Mouse (Mus musculus): ENCODE results near the gene Memo1. TPM values are rescaled to one million over a fixed set of nuclear protein-coding genes. Genes with fewer than 3 reads are reported as not detected.

Memo1 gene
- total RNA-seq, 2 experiments from 2014 or later: 102 to 113 TPM

DNA sequence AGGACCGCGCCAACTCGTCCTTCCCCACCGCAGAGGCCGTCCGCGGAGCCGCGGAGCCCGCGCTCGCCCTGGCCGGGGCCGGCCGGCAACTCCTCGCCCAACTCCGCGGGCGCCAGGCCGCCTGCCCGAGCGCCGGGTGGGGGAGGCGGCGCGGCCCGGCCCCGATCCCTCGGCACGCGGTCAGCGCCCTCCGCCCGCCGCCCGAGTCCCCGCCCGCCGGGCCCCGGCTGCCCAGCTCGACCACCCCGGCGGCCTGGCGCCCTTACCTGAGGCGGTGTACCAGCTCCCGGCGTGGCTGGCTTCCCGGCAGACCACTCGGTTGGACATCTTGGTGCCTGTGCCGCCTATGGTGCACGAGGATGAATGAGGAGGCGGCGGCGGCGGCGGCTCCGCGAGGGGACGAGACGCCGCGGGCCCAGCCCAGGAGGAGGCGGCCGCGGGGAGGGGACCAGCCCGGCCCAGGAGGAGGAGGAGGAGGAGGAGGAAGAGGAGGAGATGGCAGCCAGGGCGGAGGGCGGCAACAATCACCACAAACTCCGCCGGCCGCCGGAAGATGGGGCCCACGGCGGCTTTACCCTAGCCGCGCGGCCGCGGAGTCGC lies 795 bp downstream of the Memo1 start:
- DNase-seq: peak; percentile 92 to 94

DNA sequence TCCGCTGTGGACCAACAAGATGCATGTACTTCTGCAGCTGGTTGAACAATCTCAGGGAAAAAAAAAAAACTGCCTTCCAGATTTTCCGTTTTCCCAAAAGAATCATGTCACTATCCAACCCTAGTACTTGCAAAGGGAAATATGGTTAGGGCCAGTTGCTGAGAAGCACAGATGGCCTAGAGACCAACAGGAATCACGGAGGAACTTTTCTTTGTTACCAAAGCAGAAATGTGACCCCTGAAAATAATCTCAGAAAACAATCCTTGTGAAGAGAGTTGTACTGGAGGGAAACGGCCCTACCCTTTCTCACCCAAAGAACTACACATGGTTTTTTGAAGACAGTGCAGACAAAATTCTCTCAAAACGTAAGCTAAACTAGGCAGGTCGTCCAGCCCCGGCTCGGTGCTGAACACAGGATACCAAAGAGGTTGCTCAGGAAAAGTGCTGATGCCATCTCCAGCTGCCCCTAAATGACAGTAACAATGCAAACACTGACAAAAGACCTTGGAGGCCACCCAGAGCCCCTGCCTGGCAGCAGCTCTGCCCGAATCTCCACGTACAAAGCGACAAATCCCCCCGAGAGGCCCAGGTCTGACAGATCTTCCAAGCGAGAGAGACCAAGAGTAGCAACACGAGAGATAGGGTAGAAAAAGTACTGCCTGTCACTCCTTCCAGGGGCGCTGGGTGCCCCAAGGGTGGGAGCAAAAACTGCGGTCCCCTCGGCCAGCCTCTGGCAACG lies 1.5 kb downstream of the Memo1 start:
- DNase-seq: peak in 1 of 2 experiments; percentile 37

DNA sequence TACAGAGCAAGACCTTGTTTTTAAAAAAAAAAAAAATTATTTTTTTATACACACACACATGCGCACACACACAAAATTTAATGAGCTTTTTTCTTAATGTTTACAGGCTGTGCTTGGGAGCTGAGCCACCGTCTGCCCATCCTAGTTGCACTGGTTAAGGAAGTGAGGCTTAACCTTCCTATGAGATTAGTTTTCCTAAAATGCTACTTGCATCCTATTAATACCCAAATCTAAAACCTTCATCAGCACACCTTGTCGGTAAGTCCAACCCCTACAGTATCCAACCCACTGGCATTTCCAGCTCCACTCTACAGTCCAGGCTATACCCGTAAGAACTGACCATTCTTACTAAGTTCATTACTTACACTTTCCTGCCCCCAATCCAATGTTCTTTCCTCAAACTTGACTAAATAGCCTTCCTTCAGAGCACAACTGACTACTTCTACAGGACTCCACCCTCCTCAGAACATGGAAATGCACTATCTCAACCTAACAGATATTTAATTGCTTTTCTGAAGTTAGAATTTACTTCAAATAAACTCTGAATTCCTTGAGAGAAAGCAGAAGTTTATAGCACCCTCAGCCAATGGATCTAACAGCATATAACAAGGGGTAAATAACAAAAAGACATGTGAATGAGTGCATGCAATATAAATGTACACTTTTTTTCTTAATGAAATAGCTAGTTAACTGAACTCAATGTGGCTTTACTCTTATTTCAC lies 3.5 kb downstream of the Memo1 start:
- DNase-seq: no peak

DNA sequence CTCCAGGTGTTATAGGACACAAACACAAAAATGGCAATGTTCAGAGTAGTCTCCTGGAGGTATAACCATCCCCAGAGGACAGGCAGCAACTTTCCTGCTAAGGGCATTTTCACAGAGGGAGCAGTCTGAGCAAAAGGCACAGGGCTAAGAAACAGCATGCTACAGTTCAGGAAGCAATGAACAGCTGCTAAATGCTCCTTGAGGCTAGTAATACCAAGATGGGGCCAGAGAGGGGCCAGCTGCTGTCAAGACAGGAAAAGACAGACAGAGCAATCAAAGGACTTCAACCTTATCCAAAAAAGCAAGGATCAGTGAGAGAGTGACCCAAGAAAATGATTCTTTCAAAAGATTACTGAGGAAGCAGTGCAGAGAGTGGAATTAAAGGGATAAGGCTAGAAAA lies 4.5 kb downstream of the Memo1 start:
- no peak for DNase-seq

DNA sequence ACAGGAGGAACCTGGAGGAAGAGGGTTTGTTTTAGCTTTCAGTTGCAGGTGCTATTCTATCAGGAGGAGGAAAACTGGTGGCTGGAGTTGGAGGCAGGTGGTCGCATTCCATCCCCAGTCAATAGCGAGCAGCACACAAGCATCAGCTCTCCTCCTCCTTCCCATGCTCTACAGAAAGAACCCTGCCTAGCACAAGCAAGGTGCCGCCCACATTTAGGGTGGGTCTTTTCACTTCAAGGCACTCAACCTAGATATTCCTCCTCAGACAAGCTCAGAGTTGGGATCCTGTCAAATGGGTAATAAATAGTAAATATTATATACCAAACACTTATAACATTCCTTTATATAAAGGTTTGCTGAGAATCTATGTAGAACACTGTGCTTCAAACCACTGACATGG lies 5.1 kb downstream of the Memo1 start:
- no peak for DNase-seq

DNA sequence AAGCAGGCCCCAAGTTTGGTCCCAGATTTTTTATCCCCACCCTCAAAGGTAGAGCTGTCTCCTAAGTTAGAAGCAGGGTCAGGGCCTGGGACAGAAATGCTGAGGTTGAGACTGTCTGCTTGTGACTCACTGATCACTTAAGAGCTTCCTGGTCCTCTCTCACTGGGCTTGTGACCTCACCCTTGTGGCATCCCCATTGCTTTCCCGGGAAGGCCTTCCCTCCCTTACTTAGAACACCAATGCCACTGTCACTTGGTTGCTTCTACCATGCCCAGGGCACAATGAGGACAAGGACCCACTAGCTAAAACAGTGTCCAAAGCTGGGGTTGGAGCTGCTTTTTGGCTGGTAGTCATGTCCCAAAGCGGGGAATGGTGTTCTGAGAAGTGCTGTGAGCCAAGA lies 6.7 kb downstream of the Memo1 start:
- DNase-seq: peak; percentile 47 to 73

DNA sequence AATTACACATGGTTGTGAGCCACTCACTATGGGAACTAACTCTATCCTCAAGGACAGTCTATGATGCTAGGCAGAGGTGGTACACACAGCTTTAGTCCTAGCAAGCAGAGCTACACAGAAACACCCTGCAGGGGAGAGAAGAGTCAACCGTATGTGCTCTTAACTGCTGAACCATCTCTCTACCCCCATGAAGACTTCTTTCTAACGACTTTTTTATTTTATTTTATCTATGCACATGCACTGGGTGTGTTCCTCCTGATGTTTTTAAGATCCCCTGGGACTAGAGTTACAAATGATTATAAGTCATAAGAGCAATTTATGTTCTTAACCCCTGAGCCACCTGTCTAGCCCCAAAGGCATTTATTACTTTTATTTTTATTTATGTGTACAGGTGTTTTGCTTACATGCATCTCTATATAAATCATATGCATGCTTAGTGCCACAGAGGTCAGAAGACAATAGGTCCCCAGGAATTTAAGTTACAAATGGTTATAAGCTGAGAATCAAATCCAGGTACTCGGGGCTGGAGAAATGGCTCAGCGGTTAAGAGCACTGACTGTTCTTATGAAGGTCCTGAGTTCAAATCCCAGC lies 9.1 kb downstream of the Memo1 start:
- no peak for DNase-seq

DNA sequence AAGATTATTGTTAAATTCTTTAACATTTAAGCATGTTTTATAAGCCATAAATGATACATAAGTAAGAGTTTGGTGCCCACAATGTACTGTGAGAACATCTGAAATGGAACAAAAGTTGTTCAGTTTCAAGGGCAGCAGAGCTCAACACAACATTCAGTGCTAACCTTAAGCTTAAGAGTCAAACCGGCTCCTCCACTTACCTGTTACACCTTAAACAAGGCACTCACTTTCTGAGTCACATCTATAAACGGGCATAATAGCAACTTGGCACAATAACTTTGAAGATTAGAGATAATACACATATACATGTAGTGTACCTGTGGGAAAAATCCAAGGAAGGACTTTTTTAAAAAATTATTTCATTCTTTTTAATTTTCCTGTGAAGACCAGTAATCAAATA lies 9.6 kb downstream of the Memo1 start:
- no peak for DNase-seq

DNA sequence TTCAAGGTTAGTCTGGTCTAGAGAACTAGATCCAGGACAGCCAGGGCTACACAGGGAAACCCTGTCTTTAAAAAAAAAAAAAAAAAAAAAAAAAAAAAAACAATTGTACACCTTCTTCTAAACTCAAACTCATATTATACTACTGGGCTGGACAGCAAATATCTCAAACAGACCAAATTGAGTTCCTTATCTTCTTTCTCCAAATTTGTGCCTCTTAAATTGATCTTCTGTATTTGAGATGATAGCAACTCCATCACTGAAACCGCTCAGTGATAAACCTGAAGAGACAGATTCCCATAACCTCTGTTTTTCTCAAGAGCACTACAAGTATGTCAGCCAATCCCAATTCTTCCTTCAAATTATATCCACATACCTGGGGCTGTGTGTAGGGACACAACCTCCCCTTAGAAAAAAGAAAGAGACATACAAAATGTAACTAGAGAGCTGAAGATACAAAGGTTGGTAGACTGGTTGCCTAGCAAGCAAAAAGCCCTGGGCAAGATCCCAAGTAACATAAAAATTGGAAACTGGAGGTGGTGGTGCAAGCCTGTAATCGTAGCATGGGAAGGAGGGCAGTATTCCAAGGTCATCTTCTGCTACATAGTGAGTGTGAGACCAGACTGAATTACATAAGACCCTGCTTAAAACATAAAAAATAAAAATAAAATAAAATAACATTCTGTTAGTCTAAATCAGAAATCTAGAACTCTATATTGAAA lies 10.8 kb downstream of the Memo1 start:
- peak in 1 of 2 experiments; percentile 34 for DNase-seq

DNA sequence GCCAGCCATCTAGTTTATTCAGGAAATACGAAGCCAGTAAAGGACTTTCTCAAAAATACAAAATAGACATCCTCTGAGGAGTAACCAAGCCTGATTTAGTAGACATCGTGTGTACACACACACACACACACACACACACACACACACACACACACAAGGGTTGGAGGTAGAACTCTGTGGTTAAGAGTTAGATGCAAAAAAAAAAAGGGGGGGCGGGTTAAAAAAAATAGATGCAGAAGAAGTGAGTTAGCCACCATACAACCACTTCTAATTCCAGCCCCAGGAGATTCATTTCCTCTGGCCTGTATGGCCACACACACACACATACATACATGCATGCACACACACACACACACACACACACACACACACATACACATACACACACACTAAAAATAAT lies 13.3 kb downstream of the Memo1 start:
- no peak for DNase-seq

DNA sequence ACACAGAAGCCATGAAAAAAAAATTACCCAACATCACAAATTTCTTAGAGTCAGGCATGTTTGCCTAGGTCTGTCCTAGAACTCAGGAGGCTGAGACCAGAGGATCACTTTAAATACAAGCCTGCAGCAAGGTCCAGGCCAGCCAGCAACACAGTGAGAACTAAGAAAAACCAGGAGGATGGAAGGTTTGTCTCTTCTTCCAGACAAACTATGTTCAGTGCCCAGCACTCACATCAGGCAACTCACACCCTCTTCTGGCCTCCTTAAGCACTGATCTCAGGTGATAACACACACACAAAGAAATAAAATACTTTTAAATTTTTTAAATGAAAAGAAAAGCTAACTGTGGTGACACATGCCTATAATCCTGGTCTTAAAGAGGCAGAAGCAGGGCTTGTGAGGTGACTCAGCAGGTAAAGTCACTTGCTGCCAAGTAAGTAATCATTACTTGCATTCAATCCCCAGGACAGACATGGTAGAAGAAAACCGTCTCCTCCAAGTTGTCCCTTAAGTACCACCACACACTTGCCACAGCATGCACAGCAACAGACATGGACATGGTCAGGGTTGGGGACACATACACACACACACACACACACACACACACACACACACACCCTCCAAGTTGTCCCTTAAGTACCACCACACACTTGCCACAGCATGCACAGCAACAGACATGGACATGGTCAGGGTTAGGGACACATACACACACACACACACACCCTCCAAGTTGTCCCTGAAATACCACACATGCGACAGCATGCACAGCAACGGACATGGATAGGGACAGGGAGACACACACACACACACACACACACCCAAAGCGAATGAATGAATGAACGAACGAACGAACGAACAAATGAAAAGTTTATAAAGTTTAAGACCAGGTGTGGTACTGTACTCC lies 16.1 kb downstream of the Memo1 start:
- no peak for DNase-seq

DNA sequence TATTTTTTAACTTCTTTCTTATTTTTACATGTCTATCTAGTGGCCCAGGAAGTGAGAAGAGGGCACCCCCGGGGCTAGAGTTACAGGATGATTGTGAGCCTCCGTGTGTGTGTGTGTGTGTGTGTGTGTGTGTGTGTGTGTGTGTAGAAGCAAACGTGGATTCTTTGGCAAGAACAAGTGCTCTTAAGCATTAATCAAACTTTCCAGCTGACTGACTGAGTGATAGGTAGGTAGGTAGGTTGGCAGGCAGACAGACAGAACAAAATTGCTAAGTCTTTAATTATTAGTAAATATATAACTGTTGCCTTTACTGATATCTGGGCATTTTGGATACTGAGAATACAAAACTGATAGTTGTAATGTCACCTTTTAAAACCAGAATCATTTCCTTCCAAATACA lies 20.9 kb downstream of the Memo1 start:
- DNase-seq: no peak

DNA sequence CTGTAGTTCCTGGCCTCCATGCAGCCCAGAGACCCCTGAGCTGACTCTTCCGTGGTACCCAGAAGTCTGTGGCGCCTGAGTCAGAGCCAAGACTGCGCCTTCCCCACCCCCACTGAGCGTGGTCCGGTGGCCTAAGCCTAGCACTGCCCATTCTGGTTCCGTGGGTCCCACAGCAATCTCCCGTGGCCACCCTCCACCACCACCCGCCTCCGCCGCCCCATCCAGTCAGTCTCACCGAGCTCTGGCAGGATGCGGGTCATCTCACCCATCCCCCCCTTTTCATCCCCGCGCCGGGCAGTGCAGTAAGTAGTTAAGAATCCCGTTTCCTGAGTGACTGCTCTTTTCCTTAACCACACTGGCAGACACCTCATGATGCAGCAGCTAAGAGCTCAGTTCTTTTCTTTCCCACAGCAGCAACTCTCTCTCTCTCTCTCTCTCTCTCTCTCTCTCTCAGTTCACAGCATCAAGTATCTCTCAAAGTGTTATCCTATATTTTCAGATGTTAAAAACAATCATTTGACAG lies 22.6 kb downstream of the Memo1 start:
- no peak for DNase-seq

DNA sequence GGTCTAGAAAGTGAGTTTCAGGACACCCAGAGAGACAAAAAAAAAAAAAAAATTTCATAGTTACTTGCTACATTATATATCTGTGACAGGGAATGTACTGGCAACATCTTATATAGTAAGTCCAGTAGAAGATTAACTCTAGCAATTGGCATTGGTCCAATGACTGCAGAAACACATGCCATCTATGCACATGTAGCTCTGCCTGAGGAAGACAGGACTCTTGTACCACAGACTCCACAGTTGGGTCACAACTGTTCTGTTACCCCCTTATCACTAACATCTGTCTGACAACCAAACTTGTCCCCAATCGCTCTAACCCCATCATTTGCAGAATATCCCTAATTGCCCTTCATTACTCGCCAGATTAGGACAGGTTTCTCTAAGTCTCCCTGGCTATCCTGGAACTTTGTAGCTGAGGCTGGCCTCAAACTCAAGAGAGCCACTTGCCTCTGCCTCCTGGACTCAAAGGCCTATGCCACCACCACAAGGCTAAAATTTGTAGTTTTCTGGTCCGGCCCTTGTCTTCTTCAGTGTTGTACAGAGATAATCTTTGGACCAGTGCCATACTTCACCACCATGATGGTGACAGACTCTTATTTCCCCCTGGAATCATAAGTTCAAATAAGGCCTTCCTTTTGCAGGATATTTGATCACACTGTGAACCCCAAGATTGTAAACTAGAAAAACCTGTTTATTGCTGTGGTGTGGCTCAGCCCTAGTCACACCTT lies 23.6 kb downstream of the Memo1 start:
- no peak for DNase-seq

DNA sequence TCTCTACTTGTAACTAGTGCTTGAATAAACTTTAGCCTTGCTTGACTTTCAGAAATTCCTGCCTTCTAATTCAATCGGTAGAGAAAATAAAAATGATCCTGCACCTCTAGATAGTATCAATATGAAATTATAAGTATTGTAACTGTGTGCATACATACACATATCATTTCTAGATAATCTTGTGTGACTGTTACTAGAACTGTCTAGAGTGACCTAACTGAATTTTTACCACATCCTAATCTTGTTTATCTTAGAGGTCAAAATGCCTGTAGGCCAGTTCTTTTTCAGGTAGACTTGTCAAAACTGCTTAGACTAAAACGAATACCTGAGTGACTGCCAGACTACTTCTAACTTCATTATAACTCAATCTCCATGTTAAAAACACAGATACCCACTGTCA lies 25.1 kb downstream of the Memo1 start:
- DNase-seq: no peak

DNA sequence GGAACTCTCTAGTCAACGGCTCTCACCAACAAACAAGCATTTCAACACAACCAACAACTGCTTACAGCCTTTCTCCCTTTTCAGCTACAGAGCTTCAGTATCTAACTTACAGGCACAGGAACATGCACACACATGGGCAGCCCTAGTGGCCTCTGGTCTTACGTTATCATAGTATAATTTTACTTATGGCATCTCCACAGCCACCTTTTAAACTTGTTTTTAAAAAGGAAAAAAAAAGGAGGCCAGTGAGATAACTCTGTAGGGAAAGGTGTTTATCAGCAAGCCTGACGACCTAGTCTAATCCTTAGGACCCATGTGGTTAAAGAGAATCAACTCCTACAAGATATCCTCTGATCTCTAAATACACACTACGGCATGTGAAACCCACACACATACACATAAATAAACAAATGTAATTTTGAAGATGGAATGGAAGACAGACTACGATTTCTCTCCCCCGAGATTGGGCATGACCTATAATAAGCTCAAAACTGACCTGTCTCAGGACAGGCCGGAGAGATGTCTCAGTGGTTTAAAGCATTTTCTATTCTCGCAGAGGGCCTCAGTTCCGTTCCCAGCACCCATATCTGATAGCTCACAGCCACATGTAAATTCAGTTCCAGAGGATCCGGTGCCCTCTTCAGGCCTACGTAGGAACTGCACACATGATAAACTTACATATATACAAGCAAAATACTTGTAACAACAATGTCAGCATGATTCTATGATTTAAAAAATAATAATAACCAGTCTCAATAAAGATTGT lies 27.7 kb downstream of the Memo1 start:
- DNase-seq: no peak

DNA sequence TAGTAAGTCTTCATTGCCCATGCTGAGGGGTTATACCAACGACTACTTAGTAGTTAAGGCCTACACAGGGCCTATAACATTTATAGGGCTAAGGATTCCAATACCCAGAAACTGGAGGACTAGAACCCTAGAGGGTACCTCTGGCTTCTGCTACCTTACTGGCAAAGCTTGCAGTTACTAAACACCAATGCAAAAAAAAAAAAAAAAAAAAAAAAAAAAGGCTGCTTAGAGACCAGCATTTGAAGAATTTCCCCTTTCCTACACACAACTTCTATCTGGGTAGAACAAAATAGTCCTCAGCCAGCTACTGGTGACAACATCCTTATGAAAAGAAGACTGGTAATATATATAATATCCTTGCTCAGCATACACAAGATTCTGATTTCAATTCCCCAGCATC lies 29.7 kb downstream of the Memo1 start:
- DNase-seq: no peak

DNA sequence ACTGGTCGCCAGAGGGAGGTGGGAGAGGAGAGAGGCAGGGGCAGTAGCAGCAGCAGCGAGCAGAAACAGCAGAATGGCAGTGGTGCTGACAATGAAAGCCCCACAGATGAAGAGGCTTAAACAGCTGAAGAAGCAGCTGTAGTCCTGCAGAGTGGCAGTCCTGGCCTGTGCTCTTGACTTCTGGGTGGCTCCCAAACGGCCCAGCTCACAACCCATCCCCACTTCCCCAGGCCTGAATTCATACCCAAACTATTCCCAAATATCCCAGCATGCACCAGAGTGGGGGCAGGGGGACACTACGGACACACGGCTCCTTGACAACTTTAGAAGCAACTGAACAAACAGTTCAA lies 30.2 kb downstream of the Memo1 start:
- DNase-seq: no peak

DNA sequence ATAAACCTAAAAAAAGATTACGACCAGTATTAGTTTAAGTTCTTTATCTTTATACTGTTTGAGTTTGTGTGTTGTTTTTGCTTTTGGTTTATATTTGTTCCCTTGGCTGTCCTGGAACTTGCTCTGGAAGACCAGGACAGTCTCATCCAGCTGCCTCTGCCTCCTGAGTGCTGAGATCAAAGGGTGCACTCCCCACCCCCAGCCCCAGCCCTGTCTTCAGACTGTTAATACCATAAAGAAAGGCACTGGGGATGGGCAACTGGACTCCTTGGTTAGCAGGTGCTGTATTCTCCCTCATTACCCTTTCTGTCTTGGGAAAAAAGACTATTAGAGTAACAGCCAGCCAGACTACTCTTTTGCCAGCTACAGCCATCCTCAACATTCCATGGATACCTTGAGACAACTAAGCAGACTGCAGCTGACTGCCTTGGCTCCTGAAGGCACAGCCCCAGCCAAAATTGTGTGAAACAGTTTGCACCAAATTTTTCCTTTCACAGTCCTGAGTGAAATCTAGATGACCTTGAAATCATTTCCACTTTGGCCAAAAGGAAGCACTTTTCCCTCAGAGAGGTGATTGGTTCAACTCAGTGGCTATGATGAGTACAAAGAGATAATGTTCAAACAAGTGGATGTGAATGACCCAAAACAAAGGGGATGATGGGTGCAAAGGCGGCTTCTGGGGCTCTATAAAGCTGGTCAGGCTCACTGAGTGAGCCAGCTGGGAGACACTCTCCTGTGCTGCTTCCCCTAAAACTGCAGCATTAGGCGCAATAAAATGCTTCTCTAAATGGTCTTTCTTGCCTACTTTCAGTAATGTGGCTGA lies 30.8 kb downstream of the Memo1 start:
- no peak for DNase-seq

All from adrenal gland, postnatal 36 days (tissue).